Mouse (Mus musculus) lung, postnatal 0 days (tissue): ENCODE measurements at regions not wholly inside any gene's neighbourhood (a gene's known extent, or its start where the extent isn't known, plus 50 kb on each side); places are given as distances from the start of the nearest gene placed in this dataset.
A peak's percentile ranks its signal among the peaks of the same experiment; 100 is the strongest.

Experiments used
- ATAC-seq: fragments of 200-750 bp; cut with Nextera tagmentation; 2 replicates; pipeline ENCODE4 v1.8.0; 2017; ENCODE audit warnings: moderate library complexity
- DNase-seq: peaks from one replicate; pipeline ENCODE4 v3.0.0-alpha.2; 2016; ENCODE audit warnings: low spot score
- H3K27ac ChIP-seq: fragments of 300-500 bp; sonication (generic); 2 replicates; pipeline ENCODE4 v1.5.1; 2014; ENCODE audit warnings: antibody characterized with exemption, mild to moderate bottlenecking, low read length, mixed read lengths
- H3K27me3 ChIP-seq: fragments of 300-500 bp; sonication (generic); replicated peaks from 2 replicates; pipeline ENCODE4 v1.6.1; 2014; ENCODE audit warnings: low read length, mixed read lengths; ENCODE audit not compliant: insufficient read depth
- H3K36me3 ChIP-seq: fragments of 300-500 bp; sonication (generic); 2 replicates; pipeline ENCODE4 v1.6.1; 2014; ENCODE audit warnings: low read length, mixed read lengths; ENCODE audit not compliant: insufficient read depth
- H3K4me1 ChIP-seq: fragments of 300-500 bp; sonication (generic); 2 replicates; pipeline ENCODE4 v1.6.1; 2014; ENCODE audit warnings: antibody characterized with exemption, low read depth, low read length, mixed read lengths; ENCODE audit not compliant: insufficient read depth
- H3K4me2 ChIP-seq: fragments of 300-500 bp; sonication (generic); replicated peaks from 2 replicates; pipeline ENCODE4 v1.6.1; 2014; ENCODE audit warnings: low read depth, mild to moderate bottlenecking, low read length, moderate library complexity, mixed read lengths
- H3K4me3 ChIP-seq: fragments of 300-500 bp; sonication (generic); 2 replicates; pipeline ENCODE4 v1.5.1; 2014; ENCODE audit warnings: low read depth, low read length
- H3K9ac ChIP-seq: fragments of 300-500 bp; sonication (generic); replicated peaks from 2 replicates; pipeline ENCODE4 v1.6.1; 2014; ENCODE audit warnings: low read depth, mild to moderate bottlenecking
- H3K9me3 ChIP-seq: fragments of 300-500 bp; sonication (generic); 2 replicates; pipeline ENCODE4 v1.6.1; 2016; ENCODE audit warnings: low read length, mixed read lengths
- CTCF ChIP-seq: IDR thresholded peaks from 2 replicates; pipeline ENCODE4 v1.5.1; 2016; ENCODE audit warnings: antibody characterized with exemption, mild to moderate bottlenecking
- EP300 ChIP-seq: IDR thresholded peaks from 2 replicates; pipeline ENCODE4 v1.6.1; 2016; ENCODE audit warnings: antibody characterized with exemption, mild to moderate bottlenecking, control low read depth
- WGBS: fragments of 180-500 bp; shearing (Covaris S2); extraction: QIAGEN DNeasy Blood & Tissue Kit; methylation state at CpG from one replicate; pipeline ENCODE4 v1.1.7; 2014; 5-methylcytosine and 5-hydroxymethylcytosine counted together

- Histone ChIP-seq H3K4me2 (no peak overlapping the region), H3K27ac (no peak overlapping the region), H3K27me3 (no peaks in the 10 kb centered on the region), H3K9me3 (no peaks in the 10 kb centered on the region), H3K9ac (no peak overlapping the region), H3K4me1 (no peaks in the 10 kb centered on the region), H3K36me3 (no peaks in the 10 kb centered on the region), H3K4me3 (no peak overlapping the region)
- TF ChIP-seq EP300 = no peak
- WGBS = 19% methylated on average over 1 of the region's 1 CpGs
- no peak for ATAC-seq
- peak; percentile 6 for DNase-seq
Observed at GRCm38 (mm10) chr9:82562551-82563465, 266.5 kb upstream of the Irak1bp1 start.

- H3K27me3 ChIP-seq = no peaks in the 10 kb centered on the region
- no peak overlapping the region for H3K27ac ChIP-seq
- WGBS = 74% methylated on average over 4 of the region's 4 CpGs
- no peak overlapping the region for H3K4me2 ChIP-seq
- TF ChIP-seq EP300 (no peak), CTCF (no peak)
- ATAC-seq = no peak
- no peak overlapping the region for H3K4me3 ChIP-seq
- no peaks in the 10 kb centered on the region for H3K36me3 ChIP-seq
- H3K9me3 ChIP-seq = no peaks in the 10 kb centered on the region
- H3K9ac ChIP-seq = no peak overlapping the region
- H3K4me1 ChIP-seq = no peaks in the 10 kb centered on the region
- no peak for DNase-seq
Observed at GRCm38 (mm10) chr9:82581373-82582018, 247.8 kb upstream of the Irak1bp1 start.

DNA sequence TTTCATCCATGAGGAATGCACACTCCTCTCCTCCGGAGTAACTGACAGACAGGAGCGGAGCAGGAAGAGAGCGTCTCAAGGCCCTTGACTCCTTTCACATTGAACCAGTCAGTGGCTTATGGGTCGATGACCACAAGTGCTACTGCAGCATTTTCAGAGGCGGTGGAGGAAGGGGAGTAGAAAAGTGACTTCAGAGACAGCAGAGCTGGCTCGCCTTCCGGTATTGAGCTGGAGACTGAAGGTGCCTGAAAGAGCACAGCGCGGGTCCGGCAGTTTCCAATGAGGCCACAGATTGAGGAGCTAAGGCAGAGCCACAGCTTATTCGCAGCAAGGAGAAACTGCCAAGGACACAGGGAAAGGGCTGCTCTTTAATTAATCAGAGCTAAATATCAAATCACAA is 220.2 kb upstream of the Irak1bp1 start:
- H3K9me3 ChIP-seq = no peaks in the 10 kb centered on the region
- no peak for ATAC-seq
- no peaks in the 10 kb centered on the region for H3K4me1 ChIP-seq
- H3K4me2 ChIP-seq = no peak overlapping the region
- WGBS = 62% methylated on average over 11 of the region's 11 CpGs
- TF ChIP-seq EP300 = no peak
- no peak for TF ChIP-seq CTCF
- H3K9ac ChIP-seq = no peak overlapping the region
- no peaks in the 10 kb centered on the region for H3K36me3 ChIP-seq
- H3K4me3 ChIP-seq = no peak overlapping the region
- no peak overlapping the region for H3K27ac ChIP-seq
- no peak for DNase-seq
- H3K27me3 ChIP-seq = no peaks in the 10 kb centered on the region

- ATAC-seq = no peak
- Histone ChIP-seq H3K27me3 (no peaks in the 10 kb centered on the region), H3K4me1 (no peaks in the 10 kb centered on the region), H3K27ac (no peak overlapping the region), H3K4me2 (no peak overlapping the region), H3K4me3 (no peak overlapping the region), H3K9ac (no peak overlapping the region), H3K36me3 (no peaks in the 10 kb centered on the region), H3K9me3 (no peaks in the 10 kb centered on the region)
- no peak for DNase-seq
- WGBS = 83% methylated on average over 4 of the region's 4 CpGs
- no peak for TF ChIP-seq EP300
- no peak for TF ChIP-seq CTCF
Observed at GRCm38 (mm10) chr9:82609946-82610345, 219.4 kb upstream of the Irak1bp1 start.

GRCm38 (mm10) chr9:82612526-82612925 is 216.8 kb upstream of the Irak1bp1 start:
- no peaks in the 10 kb centered on the region for H3K9me3 ChIP-seq
- H3K4me1 ChIP-seq = no peaks in the 10 kb centered on the region
- no peak overlapping the region for H3K4me3 ChIP-seq
- 75% methylated on average over 2 of the region's 2 CpGs for WGBS
- H3K27me3 ChIP-seq = no peaks in the 10 kb centered on the region
- TF ChIP-seq EP300 (no peak), CTCF (no peak)
- DNase-seq (no peak), ATAC-seq (no peak)
- H3K36me3 ChIP-seq = no peaks in the 10 kb centered on the region
- no peak overlapping the region for H3K27ac ChIP-seq
- no peak overlapping the region for H3K9ac ChIP-seq
- H3K4me2 ChIP-seq = no peak overlapping the region

DNA sequence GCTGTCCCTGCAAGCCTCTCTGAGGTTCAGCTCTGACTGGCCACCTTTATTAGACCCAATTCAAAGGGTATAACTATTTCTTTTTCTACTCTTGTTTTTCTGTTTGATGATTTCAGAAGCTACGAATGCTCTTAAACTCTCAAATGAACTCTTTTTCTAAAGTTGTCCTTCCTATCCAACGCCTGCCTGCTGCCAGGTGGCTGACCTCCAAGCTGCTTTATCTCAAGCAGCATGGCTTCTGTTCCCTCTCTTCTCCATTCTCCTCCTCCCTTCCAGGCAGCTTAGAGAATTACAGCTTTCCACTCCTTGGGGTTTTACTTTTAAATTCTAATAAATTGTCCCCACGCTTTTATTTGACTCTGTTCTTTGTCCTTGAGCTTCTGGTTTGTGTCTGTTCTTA is 196.9 kb upstream of the Irak1bp1 start:
- H3K9me3 ChIP-seq = no peaks in the 10 kb centered on the region
- no peak for DNase-seq
- no peaks in the 10 kb centered on the region for H3K4me1 ChIP-seq
- H3K27me3 ChIP-seq = no peaks in the 10 kb centered on the region
- H3K27ac ChIP-seq = no peak overlapping the region
- H3K4me2 ChIP-seq = no peak overlapping the region
- 65% methylated on average over 3 of the region's 3 CpGs for WGBS
- ATAC-seq = no peak
- no peaks in the 10 kb centered on the region for H3K36me3 ChIP-seq
- TF ChIP-seq CTCF = no peak
- no peak for TF ChIP-seq EP300
- no peak overlapping the region for H3K4me3 ChIP-seq
- no peak overlapping the region for H3K9ac ChIP-seq
